Mouse (Mus musculus): ENCODE results near the gene Olfr57.
"Not testable (repeated sequence)": the region's sequence is repeated elsewhere in the genome, so short reads cannot be mapped to it uniquely, and the experiment has no call there.

The Olfr57 gene

GRCm38 (mm10) chr10:79028441-79028840 lies at the start of gene Olfr57:
Olfr57 (plus strand) TSS chr10:79028741.
- no peak for DNase-seq

GRCm38 (mm10) chr10:78980750-78981149 lies 47.8 kb upstream of the Olfr57 start, which contains the start of gene Olfr1352:
Olfr1352 (plus strand) TSS chr10:78981050.
- no peak for DNase-seq

- DNase-seq: no peak
These were observed 16.4 kb upstream of the Olfr57 start, which contains the start of gene Olfr1351 for GRCm38 (mm10) chr10:79012172-79012571. Olfr1351 (plus strand) TSS chr10:79012472.

GRCm38 (mm10) chr10:79042457-79042856 lies 13.9 kb downstream of the Olfr57 start:
- not testable (repeated sequence) for DNase-seq

GRCm38 (mm10) chr10:79057370-79057769 lies 28.8 kb downstream of the Olfr57 start:
- DNase-seq: not testable (repeated sequence)

Data from kidney, adult 11 months (tissue).